Mouse (Mus musculus) layer of hippocampus, postnatal 10 days (tissue): ENCODE measurements around the gene Prkag2. TPM values are rescaled to one million over a fixed set of nuclear protein-coding genes. Genes with fewer than 3 reads are reported as not detected.
A peak's percentile ranks its signal among the peaks of the same experiment; 100 is the strongest.
"Not testable (repeated sequence)": the region's sequence is repeated elsewhere in the genome, so short reads cannot be mapped to it uniquely, and the experiment has no call there.

Experiments
- DNase-seq, 2 experiments: peaks; one replicate each; pipeline ENCODE4 v3.0.0; 2021; ENCODE audit warnings: low spot score in 2 of 2
- total RNA-seq, 2 experiments: library from RNA; stranded (reverse); gene quantifications; 2 replicates each; pipeline ENCODE4 v1.2.3; 2021

The Prkag2 gene
- total RNA-seq, 2 experiments from 2014 or later, result 143 to 147 TPM

- DNase-seq, result peak in 1 of 2 experiments; percentile 22
Measured at GRCm38 (mm10) chr5:25087064-25087463, 13.4 kb downstream of the Prkag2 start.

- DNase-seq, result peak; percentile 80 to 81
Measured at GRCm38 (mm10) chr5:25086234-25086633, 14.2 kb downstream of the Prkag2 start.

GRCm38 (mm10) chr5:25085170-25085569 is 15.3 kb downstream of the Prkag2 start:
- DNase-seq, result peak; percentile 51 to 56

- DNase-seq, result no peak
Measured at GRCm38 (mm10) chr5:25083816-25084215, 16.6 kb downstream of the Prkag2 start.

- DNase-seq, result peak; percentile 49 to 60
Measured at GRCm38 (mm10) chr5:25082542-25082941, 17.9 kb downstream of the Prkag2 start.

- DNase-seq, result peak in 1 of 2 experiments; percentile 44
Measured at GRCm38 (mm10) chr5:25081545-25081944, 18.9 kb downstream of the Prkag2 start.

- DNase-seq, result no peak
Measured at GRCm38 (mm10) chr5:25080994-25081393, 19.4 kb downstream of the Prkag2 start.

- DNase-seq, result no peak
Measured at GRCm38 (mm10) chr5:25080438-25080945, 19.9 kb downstream of the Prkag2 start.

- DNase-seq, result no peak
Measured at GRCm38 (mm10) chr5:25079766-25080265, 20.6 kb downstream of the Prkag2 start.

- no peak for DNase-seq
Measured at GRCm38 (mm10) chr5:25077873-25078651, 22.4 kb downstream of the Prkag2 start.

GRCm38 (mm10) chr5:25077258-25077657 is 23.2 kb downstream of the Prkag2 start:
- not testable (repeated sequence) for DNase-seq

GRCm38 (mm10) chr5:25075623-25076022 is 24.8 kb downstream of the Prkag2 start:
- no peak for DNase-seq

GRCm38 (mm10) chr5:25069815-25070214 is 30.6 kb downstream of the Prkag2 start:
- DNase-seq, result no peak

- peak; percentile 64 to 74 for DNase-seq
Measured at GRCm38 (mm10) chr5:25067122-25067521, 33.3 kb downstream of the Prkag2 start.

- DNase-seq, result no peak
Measured at GRCm38 (mm10) chr5:25064270-25065232, 35.9 kb downstream of the Prkag2 start.

- DNase-seq, result no peak
Measured at GRCm38 (mm10) chr5:25062506-25063132, 37.8 kb downstream of the Prkag2 start.

- DNase-seq, result peak; percentile 51 to 54
Measured at GRCm38 (mm10) chr5:25058853-25059741, 41.3 kb downstream of the Prkag2 start.

GRCm38 (mm10) chr5:25058417-25058816 is 42.0 kb downstream of the Prkag2 start:
- no peak for DNase-seq

GRCm38 (mm10) chr5:25055288-25055687 is 45.2 kb downstream of the Prkag2 start:
- peak in 1 of 2 experiments; percentile 46 for DNase-seq
